Mouse (Mus musculus) spleen, adult 12 weeks (tissue): ENCODE data around the gene Otogl.
"Not testable (repeated sequence)": the region's sequence is repeated elsewhere in the genome, so short reads cannot be mapped to it uniquely, and the experiment has no call there.

Experiments
- DNase-seq: peaks from one replicate; pipeline ENCODE4 v3.0.0; 2022; ENCODE audit warnings: low spot score

Otogl gene

DNA sequence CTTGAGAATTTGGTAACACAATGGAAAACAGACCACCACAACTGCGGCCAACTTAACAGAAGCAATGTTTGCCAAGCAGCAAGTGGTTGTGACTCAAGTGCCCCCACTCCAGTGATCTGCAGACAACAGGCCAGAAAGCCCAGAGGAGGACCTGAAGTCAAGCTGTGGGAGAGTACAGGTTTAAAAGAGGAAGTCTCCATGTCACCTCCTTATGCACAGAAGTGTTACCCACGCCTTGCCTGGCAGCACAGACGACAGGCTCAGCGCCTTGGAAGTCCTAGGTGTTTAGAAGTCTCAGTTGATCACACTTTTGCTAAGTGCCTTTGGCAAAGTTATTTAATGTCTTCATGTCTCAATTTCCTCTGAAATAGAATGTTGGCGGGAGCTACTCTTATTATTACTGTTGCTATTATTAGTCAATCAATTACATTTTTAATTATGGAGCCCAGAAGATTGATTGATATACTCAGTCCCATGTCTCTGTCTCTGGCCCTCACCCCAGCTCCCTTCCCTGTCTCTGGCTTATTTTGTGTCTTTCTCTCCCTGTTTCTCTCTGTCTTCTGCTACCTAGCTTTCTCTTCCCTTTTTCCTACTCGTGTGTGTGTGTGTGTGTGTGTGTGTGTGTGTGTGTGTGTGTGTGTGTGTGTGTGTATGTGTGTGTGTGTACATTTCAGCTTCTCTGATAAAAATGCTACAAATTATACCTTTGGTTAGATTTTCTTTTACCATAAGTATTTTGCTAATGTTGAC, 101.1 kb downstream of the Otogl start:
- DNase-seq: no peak

DNA sequence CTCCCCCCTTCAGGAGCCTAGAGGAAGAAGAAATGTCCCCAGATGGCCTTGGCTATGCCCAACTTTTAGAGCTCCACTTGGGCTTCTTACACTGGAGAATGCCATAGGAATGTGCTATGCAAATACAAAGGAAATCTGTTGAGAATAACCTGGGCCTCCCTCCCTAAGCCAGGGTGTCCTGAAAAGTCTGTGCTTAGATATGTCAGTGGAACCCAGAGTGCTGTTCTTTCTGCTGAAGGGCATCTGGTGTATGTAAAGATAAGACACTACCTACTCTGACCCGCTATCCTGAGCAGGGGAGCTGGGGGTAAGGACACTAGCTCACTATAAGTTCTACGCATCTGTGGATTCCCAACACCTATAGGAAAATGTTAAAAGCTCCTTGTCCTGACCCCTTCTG, 106.7 kb downstream of the Otogl start:
- no peak for DNase-seq

DNA sequence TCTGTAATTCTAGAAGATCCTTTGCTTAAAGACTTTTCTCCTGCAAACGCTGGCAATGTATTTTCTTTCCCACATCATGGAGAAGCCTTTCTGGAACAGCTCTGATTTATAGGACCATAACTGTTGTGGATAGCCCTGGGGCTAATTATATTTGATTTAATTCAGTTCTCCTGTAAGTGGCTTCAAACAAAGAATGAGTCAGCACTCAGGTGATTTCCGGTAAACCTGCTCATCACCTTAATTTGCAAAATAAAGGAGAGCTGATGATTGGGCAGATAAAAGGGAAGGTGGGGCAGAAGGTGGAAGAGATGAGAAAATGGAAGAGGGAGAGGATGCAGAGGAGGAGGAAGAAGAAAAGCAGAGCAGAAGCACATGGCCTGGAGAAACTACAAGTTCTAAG, 107.6 kb downstream of the Otogl start:
- not testable (repeated sequence) for DNase-seq

DNA sequence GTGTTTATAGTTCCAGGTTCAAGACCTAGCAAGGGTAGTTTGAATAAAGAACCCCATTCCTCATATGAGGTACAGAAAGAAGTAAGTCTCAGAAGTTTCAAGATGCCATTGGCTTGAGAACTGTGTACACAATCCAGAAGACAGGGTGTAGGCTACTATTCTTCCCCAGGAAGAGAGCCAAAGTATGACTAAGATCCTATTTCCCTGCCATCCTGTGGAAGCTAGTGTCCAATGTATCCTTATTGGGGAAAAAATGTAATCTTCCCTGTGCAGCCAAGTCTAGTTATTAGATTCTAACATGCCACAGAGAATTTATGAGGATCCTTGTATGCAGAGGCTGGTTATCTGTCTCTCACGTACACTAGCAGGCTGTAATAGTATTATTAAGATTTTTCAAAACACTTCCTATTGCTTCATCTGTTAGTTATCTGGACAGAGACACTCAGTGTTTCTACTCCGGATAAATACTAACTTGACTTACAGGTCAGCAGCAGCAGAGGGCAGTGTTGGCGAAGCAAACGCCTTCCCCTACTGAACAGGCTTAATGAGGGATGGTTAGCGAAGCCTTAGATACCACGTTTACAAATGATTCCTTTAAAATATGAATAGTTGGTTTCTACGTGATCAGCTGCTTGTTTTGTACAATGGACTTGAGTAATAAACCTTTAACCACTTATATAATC, 112.1 kb downstream of the Otogl start:
- no peak for DNase-seq

DNA sequence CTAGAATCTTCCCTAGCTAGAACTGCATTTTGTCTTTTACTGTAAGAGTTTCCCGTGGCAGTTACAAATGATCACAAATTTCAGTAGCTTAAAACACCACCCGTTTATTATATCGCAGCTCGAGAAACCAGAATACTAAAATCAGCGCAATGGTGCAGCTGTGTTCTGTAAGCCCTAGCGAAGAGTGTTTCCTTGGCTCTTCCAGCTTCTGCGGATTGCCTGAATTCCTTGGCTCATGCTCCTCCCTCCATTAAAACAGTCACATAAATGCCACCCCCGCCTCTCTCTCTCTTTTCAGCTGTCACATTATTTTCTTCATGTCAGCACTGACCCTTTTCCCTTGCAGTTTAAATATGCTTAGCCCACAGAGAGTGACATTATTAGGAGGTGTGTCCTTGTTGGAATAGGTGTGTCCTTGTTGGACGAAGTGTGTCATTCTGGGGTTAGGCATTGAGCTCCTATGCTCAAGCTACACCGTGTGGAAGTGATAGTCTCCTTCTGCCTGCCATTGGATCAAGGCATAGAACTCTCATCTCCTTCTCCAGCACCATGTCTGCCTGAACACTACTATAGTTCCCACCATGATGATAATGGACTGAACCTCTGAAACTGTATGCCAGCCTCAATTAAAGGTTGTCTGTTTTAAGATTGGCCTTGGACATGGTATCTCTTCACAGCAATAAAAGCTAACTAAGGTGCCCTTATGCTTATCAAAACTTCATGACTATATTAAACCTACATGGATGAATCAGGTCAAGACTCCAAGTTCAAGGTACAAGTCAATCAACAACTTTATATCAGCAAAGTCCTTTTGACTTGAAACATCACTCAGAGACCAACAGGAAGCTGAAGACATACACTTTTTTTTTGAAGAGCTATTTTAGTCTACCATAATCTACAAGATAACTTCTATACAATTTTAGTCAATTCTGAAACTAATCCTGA, 116.8 kb downstream of the Otogl start:
- no peak for DNase-seq

DNA sequence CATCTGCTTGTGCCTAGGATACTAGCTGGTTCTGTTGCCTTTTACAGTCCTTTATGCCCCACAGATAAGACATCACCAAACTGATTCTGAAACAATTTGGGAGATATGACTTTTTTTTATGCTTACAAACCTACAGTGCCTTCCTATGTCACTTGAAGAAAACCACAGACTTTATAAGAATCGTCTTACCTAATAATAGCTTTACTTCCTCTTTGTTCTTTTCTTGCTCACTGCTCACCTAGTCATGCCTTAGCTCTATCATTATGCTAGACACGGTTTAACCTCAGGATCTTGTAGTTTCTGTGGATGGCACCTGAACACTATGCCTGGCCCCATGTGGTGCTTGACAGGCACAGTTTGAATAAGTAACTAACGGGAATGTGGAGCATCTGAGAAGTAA, 119.4 kb downstream of the Otogl start:
- no peak for DNase-seq

DNA sequence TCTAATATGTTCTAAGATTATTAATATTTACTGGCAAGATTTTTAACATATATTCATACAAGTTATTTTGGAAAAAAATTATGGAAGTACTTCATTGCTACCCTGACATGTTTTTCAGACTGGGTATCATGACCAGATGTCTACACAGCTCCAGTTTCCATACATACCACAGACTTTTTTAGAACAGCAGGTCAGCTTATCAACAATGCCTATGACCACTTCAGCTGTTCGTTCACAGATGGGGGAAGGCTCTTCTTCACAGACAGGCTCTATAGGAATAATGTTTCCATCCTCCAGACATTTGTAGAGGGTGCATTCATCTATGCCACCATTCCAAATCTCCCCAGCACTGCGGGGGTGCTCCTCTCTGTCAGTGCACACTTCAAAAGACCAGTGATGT, 132.4 kb downstream of the Otogl start:
- DNase-seq: no peak

DNA sequence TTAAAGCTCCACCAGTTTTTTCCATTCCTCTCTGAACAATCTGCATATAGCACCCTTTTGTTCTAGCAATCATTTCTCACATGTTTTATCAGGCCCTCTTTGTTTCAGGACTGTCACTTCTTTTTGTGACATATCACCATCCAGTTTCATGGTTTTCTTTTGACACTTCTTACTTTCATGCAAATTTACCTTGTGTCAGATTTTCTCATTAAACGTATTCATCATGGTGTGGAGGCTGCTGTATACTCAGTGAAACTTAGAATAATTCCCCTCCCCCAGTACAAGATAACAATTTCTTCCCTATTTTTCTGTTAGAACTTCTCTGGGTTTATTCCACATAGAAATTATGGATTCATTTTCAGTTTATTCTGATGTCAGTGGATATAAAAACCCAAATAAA, 152.3 kb downstream of the Otogl start:
- DNase-seq: no peak

DNA sequence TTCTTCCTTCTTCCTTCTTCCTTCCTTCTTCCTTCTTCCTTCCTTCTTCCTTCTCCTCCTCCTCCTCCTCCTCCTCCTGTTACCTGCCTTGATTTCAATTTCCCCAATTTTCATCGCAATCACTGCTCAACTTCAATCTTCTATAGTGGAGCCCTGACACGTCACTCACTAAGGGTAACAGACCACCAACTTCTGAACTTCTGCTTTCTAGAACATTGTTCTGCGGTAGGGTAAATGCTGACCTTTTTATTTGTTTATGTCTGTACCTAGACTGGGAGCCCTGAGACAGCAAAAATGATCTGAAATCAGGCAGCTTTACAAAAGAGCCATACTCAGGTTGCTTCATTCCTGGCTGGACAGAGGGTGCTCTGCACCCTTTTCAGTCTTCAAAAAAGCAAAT, 158.5 kb downstream of the Otogl start:
- no peak for DNase-seq

DNA sequence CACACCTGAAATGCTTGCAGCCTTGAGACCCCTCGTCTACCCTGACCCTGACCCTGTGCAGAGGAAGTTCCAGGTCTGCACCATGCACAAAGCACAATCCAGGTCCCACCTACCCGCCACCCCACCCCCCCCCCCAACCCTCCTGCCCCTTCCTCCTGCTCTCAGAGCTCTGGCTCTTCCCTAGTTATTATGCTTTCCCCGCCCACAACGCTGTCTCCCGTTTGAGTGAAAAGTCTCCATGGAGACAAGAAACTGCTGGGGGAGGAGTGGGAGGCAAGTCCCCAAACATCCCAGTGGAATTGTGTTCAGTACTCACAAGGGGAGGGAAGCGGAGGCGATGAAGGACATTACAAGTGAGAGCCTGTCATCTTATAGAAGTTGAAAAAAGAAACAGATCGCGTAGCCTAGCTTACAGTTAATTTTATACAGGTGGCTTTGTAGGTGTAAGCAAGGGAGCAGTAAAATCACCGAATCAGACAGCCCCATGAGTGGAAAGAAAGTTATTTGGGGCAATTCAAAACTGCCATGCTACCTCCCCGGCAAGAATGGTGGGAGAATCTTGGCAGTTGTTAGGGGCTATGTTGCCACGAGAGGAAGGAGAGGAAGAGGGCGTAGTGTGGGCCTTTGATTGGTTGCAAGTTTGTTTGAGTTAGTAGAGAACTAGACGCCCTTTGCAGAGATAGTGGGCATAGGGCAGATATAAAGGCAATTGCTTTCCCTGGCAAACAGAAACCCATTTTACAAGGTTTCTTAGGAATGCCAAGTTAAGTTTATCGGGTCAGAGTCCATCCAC, 159.4 kb downstream of the Otogl start:
- DNase-seq: no peak

DNA sequence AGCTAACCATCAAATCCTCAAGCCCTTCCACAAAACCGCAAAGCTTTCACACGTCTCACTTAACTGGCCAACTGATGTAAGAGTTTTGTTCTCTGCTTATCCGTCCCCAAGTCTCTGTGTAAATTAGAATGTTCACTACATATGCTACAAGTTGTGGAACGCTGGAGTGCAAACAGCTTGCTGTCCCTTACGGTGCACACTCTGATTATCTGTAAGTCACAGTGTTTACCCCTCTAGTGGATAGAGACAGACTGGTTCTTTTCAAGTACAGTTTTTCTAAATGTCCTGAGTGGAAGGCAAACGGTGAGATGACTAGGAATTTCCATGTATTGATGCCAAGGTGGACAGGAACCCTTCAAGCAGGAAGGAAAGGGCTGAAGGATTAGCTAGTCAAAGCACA, 160.0 kb downstream of the Otogl start:
- DNase-seq: no peak

DNA sequence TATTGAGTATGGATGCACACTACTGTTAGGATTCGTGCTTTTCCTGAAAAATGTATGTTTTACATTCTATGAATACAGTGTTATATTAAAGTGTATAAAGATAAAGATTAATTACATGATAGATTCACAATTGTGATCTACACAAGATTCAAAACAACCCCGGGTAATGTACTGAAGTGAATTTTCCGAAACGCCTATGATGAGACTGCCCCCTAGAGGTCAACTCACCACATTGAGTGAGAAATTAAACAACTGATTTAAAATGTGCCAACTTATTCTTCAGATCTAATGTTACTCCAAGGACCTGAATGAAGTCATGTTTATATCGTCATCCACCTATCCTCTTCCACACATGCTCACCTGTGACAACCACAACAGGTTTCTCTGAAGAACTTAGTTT, 164.4 kb downstream of the Otogl start:
- no peak for DNase-seq

DNA sequence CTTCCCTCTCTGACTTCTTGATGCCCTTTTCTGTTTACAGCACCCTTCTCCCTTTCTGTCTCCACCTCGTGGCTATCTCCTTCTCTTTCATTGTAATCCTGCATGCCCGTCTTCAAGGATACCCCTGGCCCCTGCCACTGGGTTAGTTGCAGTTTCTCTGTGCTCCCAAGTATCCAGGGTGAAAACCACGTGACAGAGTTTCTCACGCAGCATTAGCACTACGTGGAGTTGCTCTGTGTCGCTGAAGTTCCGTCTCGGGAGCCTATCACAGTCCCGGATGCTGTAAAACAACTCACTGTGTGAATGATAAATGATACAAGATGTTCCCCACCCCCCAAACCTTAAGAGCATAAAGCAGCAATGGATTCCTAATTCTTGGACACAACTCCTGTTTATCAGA, 165.2 kb downstream of the Otogl start:
- DNase-seq: no peak

DNA sequence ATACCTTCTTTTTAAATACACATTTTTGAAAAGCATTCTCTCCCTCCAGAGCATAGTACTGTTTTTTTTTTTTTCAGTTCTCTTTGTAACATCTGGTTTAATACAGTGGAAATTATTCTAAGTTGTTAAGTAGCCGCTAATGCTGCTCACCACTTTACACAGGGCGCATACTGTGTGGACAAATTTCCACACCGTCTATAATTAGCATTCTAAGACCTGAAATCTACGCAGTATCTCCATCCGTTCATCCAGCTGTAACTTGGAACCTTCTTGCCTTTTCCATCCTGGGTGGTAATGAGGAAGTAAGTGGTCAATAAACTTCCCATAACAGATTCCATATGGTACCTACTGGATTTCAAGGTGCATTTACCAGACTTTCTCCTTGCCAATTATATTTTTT, 172.1 kb downstream of the Otogl start:
- no peak for DNase-seq

DNA sequence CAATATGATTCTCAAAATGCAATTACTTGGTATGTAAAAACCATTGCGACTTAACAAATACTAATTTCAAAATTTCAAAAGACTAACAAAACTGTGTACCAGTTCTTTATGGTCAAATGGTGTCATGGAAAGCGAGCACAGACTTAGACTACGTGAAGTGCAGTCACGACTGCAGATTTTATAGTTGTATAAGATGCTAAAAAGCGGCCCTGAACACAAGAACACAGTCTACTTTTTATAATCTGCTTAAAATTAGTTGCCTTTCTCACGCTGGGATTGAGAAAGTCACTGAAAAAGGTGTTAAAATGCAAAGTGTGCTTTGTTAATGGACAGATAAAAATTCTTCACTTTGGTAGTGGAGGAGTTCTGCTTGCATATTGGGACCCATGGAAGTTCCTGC, 174.2 kb downstream of the Otogl start:
- DNase-seq: no peak

DNA sequence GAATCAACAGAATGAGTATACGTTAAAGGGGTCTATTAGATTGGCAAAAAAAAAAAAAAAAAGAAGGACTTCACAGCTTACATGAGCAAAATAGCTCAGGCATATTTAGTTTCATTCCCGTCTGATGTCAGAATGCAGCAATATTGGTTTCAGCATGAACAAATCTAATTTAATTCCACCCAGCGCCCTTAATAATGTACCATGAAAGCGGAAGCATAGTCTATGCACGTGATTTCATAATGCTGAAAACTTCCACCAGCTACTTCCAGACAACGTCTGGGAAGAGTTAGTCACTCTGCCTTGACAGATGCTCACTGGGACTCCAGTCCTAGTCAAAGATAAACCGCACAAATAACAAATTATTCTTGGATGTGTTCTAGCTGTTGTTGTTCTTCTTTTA, 176.5 kb downstream of the Otogl start:
- no peak for DNase-seq

DNA sequence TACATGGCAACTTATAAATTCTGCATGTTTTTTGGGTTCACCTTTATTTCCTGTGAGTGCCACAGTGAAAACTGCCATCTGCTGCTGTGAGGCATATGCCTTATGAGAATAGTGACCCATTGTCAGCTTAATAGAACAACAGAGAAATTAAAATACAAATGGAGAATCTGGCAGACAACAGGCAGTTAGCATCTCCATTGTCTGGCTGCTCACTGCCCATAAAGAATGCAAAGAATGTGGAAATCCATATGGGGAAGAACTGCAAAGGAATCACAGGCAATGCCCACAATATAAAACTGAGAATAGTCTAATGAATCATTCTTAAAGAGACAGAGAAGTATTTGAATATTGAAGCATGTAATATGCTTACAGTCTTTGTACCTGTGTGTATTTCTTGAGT, 177.6 kb downstream of the Otogl start:
- no peak for DNase-seq

DNA sequence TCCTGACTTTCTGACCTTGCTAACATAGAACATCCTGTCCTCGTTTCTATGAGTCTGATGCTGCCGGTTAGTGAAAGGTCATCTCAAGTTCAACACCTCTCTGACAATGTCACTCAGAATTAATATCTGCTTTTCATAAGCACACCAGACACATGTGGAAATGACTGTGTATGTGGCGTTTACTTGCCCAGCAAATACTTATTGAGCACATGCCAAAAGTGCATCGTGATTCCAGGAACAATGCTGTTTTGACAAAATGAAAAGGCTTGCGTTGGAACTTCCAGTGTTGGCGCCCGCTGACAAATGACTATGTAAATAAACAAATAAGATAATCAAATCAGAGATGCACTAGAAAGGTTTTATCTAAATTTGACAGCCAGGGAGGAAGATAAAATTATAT, 186.3 kb downstream of the Otogl start:
- DNase-seq: no peak

DNA sequence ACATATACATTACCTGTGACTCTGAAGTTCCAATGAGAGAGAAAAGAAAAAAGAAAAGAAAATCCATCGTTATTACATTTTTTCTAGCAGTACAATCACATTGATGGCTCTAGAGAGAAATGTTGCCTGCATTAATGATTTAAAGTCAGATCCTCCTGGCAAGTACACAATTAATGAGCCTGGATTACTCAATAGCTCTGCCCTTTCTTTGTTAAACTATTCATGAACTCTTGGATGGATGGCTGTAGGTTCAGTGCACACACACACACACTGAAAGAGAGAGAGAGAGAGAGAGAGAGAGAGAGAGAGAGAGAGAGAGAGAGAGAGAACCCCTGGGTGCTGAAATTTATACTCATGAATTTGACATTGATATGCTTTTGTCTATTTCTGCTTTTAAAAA, 192.1 kb downstream of the Otogl start, which contains the start of gene Ptprq:
Gene Ptprq, minus strand, starts transcription at position 246 of the 400 bp plus-strand sequence.
- no peak for DNase-seq
